Mouse (Mus musculus): Measurements from ENCODE around the gene Rbfox1.

DNA sequence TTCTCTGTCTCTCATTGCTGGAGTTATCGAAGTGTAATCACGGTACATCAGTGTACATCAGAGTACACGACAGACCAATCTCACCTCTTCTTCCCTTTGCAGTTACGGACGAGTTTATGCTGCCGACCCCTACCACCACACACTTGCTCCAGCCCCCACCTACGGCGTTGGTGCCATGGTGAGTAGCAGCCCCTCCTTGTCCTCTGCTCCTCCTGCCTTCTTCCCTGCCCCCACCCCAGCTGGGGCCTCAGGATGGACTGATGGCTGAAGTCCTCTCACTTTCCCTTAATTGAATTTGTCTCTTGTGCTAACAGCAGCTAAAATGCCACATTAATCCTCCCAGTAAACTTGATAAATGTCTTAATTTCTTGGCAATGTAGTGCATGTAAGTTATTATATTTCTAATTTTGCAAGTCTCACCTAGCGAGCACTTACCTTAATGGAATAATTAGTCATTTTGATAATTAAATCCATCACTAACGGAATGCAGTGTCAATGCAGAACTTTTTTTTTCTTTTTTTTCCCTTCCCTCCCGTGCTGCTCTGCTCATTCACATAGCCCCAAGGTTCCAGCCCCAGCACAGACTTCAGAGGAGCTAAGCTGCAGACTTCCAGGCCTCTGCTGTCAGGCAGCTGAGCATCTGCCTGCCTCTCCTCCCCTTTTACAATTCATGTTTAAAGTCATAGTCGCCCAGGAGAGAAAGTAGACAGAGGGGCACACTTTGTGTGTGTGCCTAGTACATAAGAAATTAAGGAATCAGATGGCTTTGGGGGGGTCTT, 1522.9 kb downstream of the Rbfox1 start:
- TF ChIP-seq CTCF (IDR thresholded peaks at IDR 0.05), result no peak
- TF ChIP-seq POLR2A (IDR thresholded peaks at IDR 0.05; ENCODE audit: insufficient read depth, low read depth, low read length), result no peak
- TF ChIP-seq EP300 (IDR thresholded peaks at IDR 0.05; ENCODE audit: insufficient read depth, low read depth, low read length), result no peak
